Mouse (Mus musculus) limb, embryonic 15.5 days (tissue): ENCODE data around the gene 6330409D20Rik. TPM values are rescaled to one million over a fixed set of nuclear protein-coding genes. Genes with fewer than 3 reads are reported as not detected.

ENCODE experiments used
- ATAC-seq: fragments of 200-750 bp; cut with Nextera tagmentation; 2 replicates; pipeline ENCODE4 v1.8.0; 2017; ENCODE audit warnings: low read depth, moderate TSS enrichment; ENCODE audit not compliant: insufficient number of reproducible peaks, low FRiP score, low TSS enrichment
- H3K27ac ChIP-seq: fragments of 300-500 bp; sonication (generic); 2 replicates; pipeline ENCODE4 v1.5.1; 2015; ENCODE audit warnings: moderate library complexity, mild to moderate bottlenecking, inconsistent platforms
- H3K27me3 ChIP-seq: fragments of 300-500 bp; sonication (generic); 2 replicates; pipeline ENCODE4 v1.6.1; 2015; ENCODE audit warnings: inconsistent platforms
- H3K36me3 ChIP-seq: fragments of 300-500 bp; sonication (generic); 2 replicates; pipeline ENCODE4 v1.6.1; 2015; ENCODE audit warnings: inconsistent platforms
- H3K4me1 ChIP-seq: fragments of 300-500 bp; sonication (generic); 2 replicates; pipeline ENCODE4 v1.6.1; 2015; ENCODE audit warnings: inconsistent platforms
- H3K4me2 ChIP-seq: fragments of 300-500 bp; sonication (generic); 2 replicates; pipeline ENCODE4 v1.6.1; 2015; ENCODE audit warnings: mild to moderate bottlenecking, inconsistent platforms
- H3K4me3 ChIP-seq: fragments of 300-500 bp; sonication (generic); 2 replicates; pipeline ENCODE4 v1.5.1; 2015; ENCODE audit warnings: mild to moderate bottlenecking, inconsistent platforms
- H3K9ac ChIP-seq: fragments of 300-500 bp; sonication (generic); 2 replicates; pipeline ENCODE4 v1.6.1; 2015; ENCODE audit warnings: inconsistent platforms
- H3K9me3 ChIP-seq: fragments of 300-500 bp; sonication (generic); 2 replicates; pipeline ENCODE4 v1.6.1; 2016; ENCODE audit warnings: inconsistent platforms
- WGBS: fragments of 180-500 bp; shearing (Covaris S2); methylation state at CpG from one replicate; pipeline ENCODE4 v1.1.7; 2015; 5-methylcytosine and 5-hydroxymethylcytosine counted together
- polyA plus RNA-seq: library from polyadenylated mRNA; unstranded; fragments of >200 nt; fragmentation: Nextera tagmentation; extraction: Ambion mirVana; gene quantifications from 2 replicates; pipeline ENCODE4 v1.2.1, GENCODE M21; 2015

Gene 6330409D20Rik
- polyA plus RNA-seq, 1 experiment from 2014 or later, result not detected

DNA sequence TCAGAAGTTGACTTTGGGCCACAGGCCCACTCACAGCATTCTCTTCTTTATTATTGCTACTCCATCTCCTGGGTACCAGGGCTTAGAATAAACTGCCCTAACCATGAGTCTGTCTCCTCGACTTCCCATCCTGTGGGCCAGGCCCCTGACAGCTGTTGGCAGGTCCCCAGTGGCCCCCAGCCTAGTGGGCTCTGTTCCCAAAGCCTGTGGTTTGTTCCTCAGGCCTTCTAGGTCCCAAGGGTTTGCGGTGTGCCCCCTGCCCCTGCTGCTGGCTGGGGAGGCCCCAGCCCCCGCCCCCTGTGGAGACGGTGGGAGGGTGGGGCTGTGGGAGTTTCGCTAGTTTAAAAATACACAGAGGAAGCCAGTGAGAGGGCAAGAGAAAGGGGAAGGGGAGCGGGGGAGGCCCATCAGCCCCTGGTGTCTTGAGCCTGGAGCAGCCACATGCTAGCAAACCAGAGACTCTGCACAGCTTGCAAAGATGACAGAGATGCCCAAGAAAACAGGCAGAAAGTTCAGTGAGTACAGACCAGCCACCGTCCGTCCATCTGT, 20.1 kb downstream of the 6330409D20Rik start, which contains the start of gene Sh2d3c:
Gene Sh2d3c (plus strand): TSS at position 375 of the 549 bp plus-strand sequence.
- peak within 1 kb of the TSS; percentile 9 for H3K4me3 ChIP-seq
- H3K27me3 ChIP-seq, result no peaks in the 10 kb centered on the region
- no peaks in the 10 kb centered on the region for H3K36me3 ChIP-seq
- H3K4me2 ChIP-seq, result peak within 1 kb of the TSS; percentile 22
- H3K27ac ChIP-seq, result peak within 1 kb of the TSS; percentile 63
- H3K9me3 ChIP-seq, result no peaks in the 10 kb centered on the region
- WGBS, result 35% methylated on average over 8 of the region's 8 CpGs
- ATAC-seq, result 0 out of 2 replicates have a peak, but pooled peaks have one; percentile 7
- peaks cover 22% of the 10 kb centered on the region for H3K4me1 ChIP-seq
- no peak within 1 kb of the TSS for H3K9ac ChIP-seq

DNA sequence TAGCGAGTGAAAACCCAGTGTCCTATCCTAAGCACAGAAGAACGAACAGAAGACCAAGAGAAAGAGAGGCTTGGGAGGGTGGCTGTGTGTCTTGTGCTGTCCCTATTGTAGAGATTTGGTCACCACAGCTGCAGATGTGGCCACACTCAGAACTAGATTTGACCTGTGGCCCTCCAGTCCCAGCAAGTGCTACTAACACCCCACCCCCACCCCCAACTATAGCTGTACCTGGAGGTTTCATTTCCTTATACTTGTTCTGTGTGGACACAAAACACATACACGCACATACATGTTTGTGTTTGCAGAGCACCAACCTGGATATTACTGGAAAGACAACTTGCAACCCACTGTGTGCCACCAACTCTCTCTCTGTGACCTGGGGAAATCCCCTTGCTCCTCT, 20.8 kb downstream of the 6330409D20Rik start:
- Histone ChIP-seq H3K9ac (no peak overlapping the region), H3K36me3 (no peaks in the 10 kb centered on the region), H3K27me3 (no peaks in the 10 kb centered on the region), H3K9me3 (no peaks in the 10 kb centered on the region), H3K4me3 (no peak overlapping the region), H3K4me2 (no peak overlapping the region), H3K4me1 (peaks cover 25% of the 10 kb centered on the region), H3K27ac (no peak overlapping the region)
- ATAC-seq, result no peak
- WGBS, result 87% methylated on average over 3 of the region's 3 CpGs

DNA sequence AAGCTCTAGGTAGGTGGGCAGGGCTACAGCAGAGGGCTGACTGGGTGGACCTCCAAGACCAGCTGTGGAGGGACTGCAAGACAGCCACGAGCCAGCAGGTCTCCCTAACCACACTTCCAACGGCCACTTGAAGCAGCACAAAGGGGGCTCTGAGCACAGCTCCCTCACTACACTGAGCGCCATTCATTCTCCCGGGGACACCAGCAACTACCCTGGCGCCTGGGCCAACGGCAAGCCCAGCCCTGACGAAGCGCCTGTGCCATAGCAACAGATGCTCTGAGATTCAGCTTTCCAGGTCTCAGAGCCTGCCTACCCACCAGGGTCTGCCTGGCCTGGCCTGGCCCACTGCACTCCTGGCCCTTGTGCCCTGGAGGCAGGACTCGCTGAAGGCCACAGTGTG, 22.1 kb downstream of the 6330409D20Rik start:
- peaks cover 38% of the 10 kb centered on the region for H3K4me1 ChIP-seq
- ATAC-seq, result peak; percentile 58; the same call in 1 of the 2 replicates
- H3K4me3 ChIP-seq, result no peak overlapping the region
- H3K9ac ChIP-seq, result no peak overlapping the region
- H3K36me3 ChIP-seq, result no peaks in the 10 kb centered on the region
- H3K27me3 ChIP-seq, result no peaks in the 10 kb centered on the region
- WGBS, result 52% methylated on average over 9 of the region's 9 CpGs
- no peaks in the 10 kb centered on the region for H3K9me3 ChIP-seq
- H3K4me2 ChIP-seq, result no peak overlapping the region
- peak overlapping the region; percentile 40 for H3K27ac ChIP-seq

DNA sequence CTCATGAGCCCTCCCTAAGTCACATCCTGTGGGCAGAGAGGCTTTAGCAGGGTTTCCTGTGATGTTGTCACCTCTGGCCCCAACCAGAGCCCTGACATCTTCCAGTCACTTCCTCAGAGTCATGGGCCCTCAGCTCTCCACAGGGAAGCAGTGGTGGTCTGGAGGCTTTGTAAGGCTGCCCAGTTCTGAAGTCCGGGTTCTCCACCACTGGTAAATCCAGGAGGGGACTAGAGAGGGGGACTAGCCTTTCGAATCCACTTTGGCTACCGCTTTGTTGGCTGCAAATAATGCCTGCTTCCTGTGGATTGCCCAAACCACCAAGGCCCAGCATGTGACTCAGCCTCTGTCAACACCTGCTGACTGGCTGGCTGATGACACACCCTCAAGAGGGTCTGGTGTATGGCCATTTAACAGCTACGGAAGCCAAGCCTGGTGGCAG, 25.8 kb downstream of the 6330409D20Rik start:
- WGBS, result 55% methylated on average over 4 of the region's 4 CpGs
- H3K4me2 ChIP-seq, result no peak overlapping the region
- no peak overlapping the region for H3K4me3 ChIP-seq
- peaks cover 32% of the 10 kb centered on the region for H3K4me1 ChIP-seq
- no peaks in the 10 kb centered on the region for H3K9me3 ChIP-seq
- H3K27me3 ChIP-seq, result no peaks in the 10 kb centered on the region
- peaks cover 13% of the 10 kb centered on the region for H3K36me3 ChIP-seq
- ATAC-seq, result no peak
- peak overlapping the region; percentile 54 for H3K27ac ChIP-seq
- no peak overlapping the region for H3K9ac ChIP-seq

DNA sequence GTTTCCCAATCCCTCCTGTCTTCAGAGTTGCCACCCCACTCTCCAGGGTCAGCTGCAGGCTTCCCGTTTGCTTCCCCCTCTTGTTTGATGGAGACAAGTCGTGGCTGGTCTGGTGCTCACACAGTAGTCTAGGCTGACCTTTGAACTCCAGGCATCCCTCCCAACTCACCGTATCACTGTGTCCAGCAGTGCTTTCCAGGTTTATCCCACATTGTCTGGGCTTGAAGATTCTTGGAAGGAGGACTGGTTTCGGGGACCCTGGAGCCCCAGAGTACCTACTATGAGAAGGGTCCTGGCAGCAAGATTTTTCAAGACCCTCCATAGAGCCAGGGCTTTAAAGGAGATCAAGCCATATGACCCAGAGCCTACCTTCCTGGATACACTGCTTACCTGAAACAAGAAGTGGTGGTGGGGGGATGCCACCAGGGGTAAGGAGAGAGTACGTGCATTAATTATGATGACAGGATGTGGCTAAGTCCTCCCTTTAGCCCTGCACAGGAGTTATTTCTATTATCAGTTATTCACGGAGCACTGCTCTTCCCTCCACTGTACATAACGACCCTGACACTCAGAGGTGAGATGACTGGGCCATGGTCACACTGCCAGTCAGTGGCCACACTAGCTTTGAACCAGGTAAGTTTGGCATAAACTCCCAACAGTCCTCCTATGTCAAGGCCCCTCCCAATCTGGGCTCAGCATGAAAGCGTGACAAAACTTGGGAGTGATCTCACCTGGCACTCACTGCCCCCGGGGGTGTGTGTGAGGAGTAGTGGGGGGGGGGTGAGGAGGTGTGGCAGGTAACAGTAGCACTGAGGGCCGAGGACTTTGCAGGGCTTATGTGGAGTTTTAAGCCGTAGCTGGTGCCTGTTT, 26.5 kb downstream of the 6330409D20Rik start:
- 48% methylated on average over 11 of the region's 11 CpGs for WGBS
- Histone ChIP-seq H3K4me3 (no peak overlapping the region), H3K4me1 (peaks cover 32% of the 10 kb centered on the region), H3K27me3 (no peaks in the 10 kb centered on the region), H3K36me3 (peaks cover 20% of the 10 kb centered on the region), H3K27ac (peak overlapping the region; percentile 99), H3K9ac (no peak overlapping the region), H3K4me2 (peak overlapping the region; percentile 81; the same call in 1 of the 2 replicates), H3K9me3 (no peaks in the 10 kb centered on the region)
- ATAC-seq, result no peak

DNA sequence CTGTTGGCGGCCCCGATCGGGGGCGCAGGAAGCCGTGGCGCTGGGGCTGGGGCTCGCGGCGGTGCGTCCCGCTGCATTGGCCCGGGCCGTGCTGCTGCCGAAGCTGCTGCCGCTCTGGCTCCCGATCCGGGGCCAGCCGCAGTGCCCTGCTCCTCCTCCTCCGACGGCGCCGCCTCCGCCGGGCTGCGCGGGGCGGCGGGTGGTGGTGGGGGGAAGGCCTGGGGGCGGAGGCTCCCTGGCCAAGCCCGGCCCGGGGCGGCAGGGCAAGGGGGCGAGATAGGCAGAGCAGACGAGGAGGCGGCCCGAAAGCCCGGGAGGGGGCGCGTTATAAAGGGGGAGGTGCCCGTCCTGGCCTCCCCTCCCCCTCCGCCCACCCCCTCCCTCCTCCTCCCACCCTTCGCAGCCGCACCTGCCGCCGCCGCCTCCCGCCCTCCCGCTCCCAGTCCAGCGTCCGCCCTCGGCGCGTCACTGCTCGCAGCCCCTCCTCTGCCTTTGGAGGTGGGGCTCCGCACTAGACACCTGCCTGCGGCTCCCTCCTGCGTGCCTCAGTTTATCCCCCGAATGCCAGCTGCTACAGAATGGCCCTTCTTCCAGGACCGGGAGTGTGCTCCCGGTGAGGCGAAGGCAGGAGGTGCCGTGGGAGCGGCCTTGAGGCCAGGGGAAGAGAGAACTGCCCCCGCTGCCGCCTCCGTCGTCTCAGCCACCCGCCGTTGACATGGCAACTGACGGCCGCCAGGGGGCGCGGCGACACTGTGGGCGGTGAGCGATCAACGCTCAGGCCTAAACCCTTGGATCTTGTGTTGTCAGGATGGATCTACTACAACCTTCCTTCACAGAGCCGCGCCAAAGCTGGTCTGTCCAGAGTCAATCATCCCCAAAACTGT, 27.6 kb downstream of the 6330409D20Rik start, which contains the start of gene Cdk9:
Gene Cdk9 (minus strand): TSS at position 143 of the 884 bp plus-strand sequence.
- Histone ChIP-seq H3K36me3 (peaks cover 30% of the 10 kb centered on the region), H3K4me2 (peak within 1 kb of the TSS; percentile 81), H3K4me1 (peaks cover 33% of the 10 kb centered on the region), H3K27ac (peak within 1 kb of the TSS; percentile 99), H3K9me3 (no peaks in the 10 kb centered on the region), H3K9ac (peak within 1 kb of the TSS; percentile 82), H3K27me3 (no peaks in the 10 kb centered on the region), H3K4me3 (peak within 1 kb of the TSS; percentile 91)
- ATAC-seq, result peak; percentile 88
- WGBS, result under 1% methylated on average over 43 of the region's 79 CpGs

DNA sequence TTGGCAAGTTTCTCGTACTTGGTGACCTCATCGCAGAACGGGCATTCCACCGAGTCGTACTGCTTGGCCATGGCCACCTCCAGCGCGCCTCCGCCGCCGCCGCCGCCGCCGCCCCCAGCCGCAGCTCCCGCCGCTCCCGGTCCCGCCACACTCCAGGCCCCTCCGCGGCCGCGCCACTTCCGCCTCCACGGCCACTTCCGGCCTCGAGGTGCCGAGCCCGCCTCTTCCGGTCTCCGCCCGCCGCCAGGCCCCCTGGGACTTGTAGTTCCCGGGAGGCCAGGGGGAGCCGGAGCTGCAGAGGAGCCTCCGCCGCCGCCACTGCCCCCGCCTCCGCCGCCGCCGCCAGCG, 28.3 kb downstream of the 6330409D20Rik start:
- Histone ChIP-seq H3K4me3 (peak overlapping the region; percentile 91), H3K9ac (peak overlapping the region; percentile 82), H3K9me3 (no peaks in the 10 kb centered on the region), H3K27me3 (no peaks in the 10 kb centered on the region), H3K27ac (peak overlapping the region; percentile 99), H3K36me3 (peaks cover 36% of the 10 kb centered on the region), H3K4me2 (peak overlapping the region; percentile 81), H3K4me1 (peaks cover 33% of the 10 kb centered on the region)
- ATAC-seq, result peak; percentile 86
- 0% methylated on average over 39 of the region's 44 CpGs for WGBS

DNA sequence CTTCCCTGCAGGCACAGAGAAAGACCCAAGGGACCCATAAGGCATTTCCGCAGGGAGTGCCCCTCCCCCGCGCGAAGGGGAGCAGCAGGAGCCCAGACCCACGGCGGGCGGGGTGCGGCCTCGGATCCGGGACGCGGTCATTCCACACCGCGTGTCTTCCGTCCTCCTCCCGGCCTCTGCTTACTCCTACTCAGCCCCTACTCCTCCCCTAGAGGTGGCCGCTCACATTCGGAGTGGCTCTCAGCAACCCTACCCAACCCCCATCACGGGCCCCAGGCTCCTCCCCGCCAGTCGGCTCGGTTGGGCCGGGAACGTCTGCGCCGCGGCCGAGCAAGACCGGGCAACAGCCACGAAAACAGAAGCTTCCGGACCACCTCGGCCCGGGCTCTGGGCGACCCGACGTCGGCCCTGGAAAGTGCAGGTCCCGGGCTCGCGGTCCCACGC, 28.7 kb downstream of the 6330409D20Rik start:
- no peaks in the 10 kb centered on the region for H3K9me3 ChIP-seq
- peak overlapping the region; percentile 81 for H3K4me2 ChIP-seq
- peaks cover 33% of the 10 kb centered on the region for H3K4me1 ChIP-seq
- peak overlapping the region; percentile 82 for H3K9ac ChIP-seq
- peak overlapping the region; percentile 91 for H3K4me3 ChIP-seq
- under 1% methylated on average over 41 of the region's 41 CpGs for WGBS
- peak; percentile 59 for ATAC-seq
- H3K27ac ChIP-seq, result peak overlapping the region; percentile 99
- H3K36me3 ChIP-seq, result peaks cover 39% of the 10 kb centered on the region
- no peaks in the 10 kb centered on the region for H3K27me3 ChIP-seq

DNA sequence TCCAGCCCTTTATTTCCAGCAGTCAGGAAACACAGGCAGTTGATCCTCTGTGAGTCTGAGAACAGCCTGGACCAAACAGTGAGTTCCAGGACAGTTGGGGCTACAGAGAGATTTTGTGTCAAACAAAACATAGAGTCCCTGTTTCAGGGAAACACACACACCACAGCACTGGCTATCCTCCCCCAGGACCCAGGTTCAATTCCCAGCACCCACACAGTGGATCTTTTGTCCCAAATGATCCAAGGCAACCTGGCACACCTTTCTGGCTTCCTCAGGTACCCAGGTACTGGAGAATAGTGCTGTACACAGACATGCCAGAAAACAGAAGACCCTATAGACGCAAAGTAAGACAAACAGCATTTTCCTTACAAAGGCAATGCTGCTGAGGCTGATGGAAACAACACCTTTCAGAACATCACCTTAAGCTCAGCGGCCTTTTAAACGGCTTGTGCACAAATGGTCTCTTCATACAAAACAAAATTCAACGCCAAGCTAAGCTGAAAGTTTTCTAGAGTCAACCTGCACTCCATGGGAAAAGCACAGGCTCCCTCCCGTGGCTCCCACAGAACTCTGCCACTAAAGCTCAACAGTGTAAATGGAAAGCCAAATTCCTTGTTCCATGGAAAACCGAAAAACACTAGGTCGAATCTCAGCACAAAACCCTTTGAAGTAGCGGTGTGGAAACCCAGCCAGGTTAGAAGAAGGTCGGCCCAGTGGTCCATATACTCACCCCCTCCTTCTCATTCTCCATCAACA, 29.3 kb downstream of the 6330409D20Rik start:
- Histone ChIP-seq H3K4me2 (peak overlapping the region; percentile 81), H3K27ac (peak overlapping the region; percentile 99), H3K9me3 (no peaks in the 10 kb centered on the region), H3K36me3 (peaks cover 45% of the 10 kb centered on the region), H3K4me1 (peaks cover 33% of the 10 kb centered on the region), H3K27me3 (no peaks in the 10 kb centered on the region), H3K9ac (peak overlapping the region; percentile 82), H3K4me3 (peak overlapping the region; percentile 91)
- 26% methylated on average over 9 of the region's 9 CpGs for WGBS
- ATAC-seq, result no peak

DNA sequence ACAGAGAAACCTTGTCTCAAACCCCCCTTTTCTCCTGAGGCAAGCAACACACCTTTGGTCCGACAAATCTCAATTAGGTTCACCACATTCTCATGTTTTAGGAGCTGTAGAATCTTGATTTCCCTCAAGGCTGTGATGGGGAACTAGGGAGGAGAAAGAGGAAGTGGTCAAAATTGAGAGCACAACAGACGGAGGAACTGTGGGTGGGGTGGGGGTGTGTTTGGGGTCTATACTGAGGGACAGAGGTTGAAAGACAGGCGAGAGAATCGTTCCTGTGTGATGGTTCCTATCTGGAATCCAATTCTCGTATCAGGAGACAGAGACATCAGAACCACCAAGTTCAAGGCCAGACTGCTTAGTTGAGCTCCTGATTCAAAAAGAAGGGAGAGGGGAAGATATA, 30.4 kb downstream of the 6330409D20Rik start:
- Histone ChIP-seq H3K27me3 (no peaks in the 10 kb centered on the region), H3K4me2 (no peak overlapping the region), H3K9ac (no peak overlapping the region), H3K27ac (no peak overlapping the region), H3K36me3 (peaks cover 56% of the 10 kb centered on the region), H3K4me3 (no peak overlapping the region), H3K9me3 (no peaks in the 10 kb centered on the region), H3K4me1 (peaks cover 33% of the 10 kb centered on the region)
- WGBS, result 86% methylated on average over 5 of the region's 5 CpGs
- ATAC-seq, result no peak
